Mouse (Mus musculus) heart, postnatal 0 days (tissue): ENCODE measurements around the gene Ap3s2. TPM values are rescaled to one million over a fixed set of nuclear protein-coding genes. Genes with fewer than 3 reads are reported as not detected.
A peak's percentile ranks its signal among the peaks of the same experiment; 100 is the strongest.

Experiments
- ATAC-seq: fragments of 200-750 bp; cut with Nextera tagmentation; 2 replicates; pipeline ENCODE4 v1.8.0; 2017; ENCODE audit warnings: low read depth, moderate number of reproducible peaks, moderate library complexity; ENCODE audit not compliant: insufficient read depth
- DNase-seq: peaks from one replicate; pipeline ENCODE4 v3.0.0-alpha.2; 2016; ENCODE audit warnings: low spot score
- H3K27ac ChIP-seq: fragments of 300-500 bp; sonication (generic); 2 replicates; pipeline ENCODE4 v1.5.1; 2014; ENCODE audit warnings: low read depth, mild to moderate bottlenecking
- H3K27me3 ChIP-seq: fragments of 300-500 bp; sonication (generic); 2 replicates; pipeline ENCODE4 v1.6.1; 2014; ENCODE audit warnings: low read length, mixed read lengths; ENCODE audit not compliant: control insufficient read depth, insufficient read depth
- H3K36me3 ChIP-seq: fragments of 300-500 bp; sonication (generic); replicated peaks from 2 replicates; pipeline ENCODE4 v1.6.1; 2014; ENCODE audit warnings: low read length, mixed read lengths; ENCODE audit not compliant: control insufficient read depth, insufficient read depth
- H3K4me1 ChIP-seq: fragments of 300-500 bp; sonication (generic); 2 replicates; pipeline ENCODE4 v1.6.1; 2014; ENCODE audit warnings: antibody characterized with exemption; ENCODE audit not compliant: control insufficient read depth, insufficient read depth
- H3K4me2 ChIP-seq: fragments of 300-500 bp; sonication (generic); 2 replicates; pipeline ENCODE4 v1.6.1; 2014; ENCODE audit warnings: low read depth, mild to moderate bottlenecking, low read length, moderate library complexity
- H3K4me3 ChIP-seq: fragments of 300-500 bp; sonication (generic); 2 replicates; pipeline ENCODE4 v1.5.1; 2014; ENCODE audit warnings: low read depth, low read length
- H3K9ac ChIP-seq: fragments of 300-500 bp; sonication (generic); replicated peaks from 2 replicates; pipeline ENCODE4 v1.6.1; 2014; ENCODE audit warnings: low read depth, low read length, mixed read lengths
- H3K9me3 ChIP-seq: fragments of 300-500 bp; sonication (generic); replicated peaks from 2 replicates; pipeline ENCODE4 v1.6.1; 2016; ENCODE audit warnings: low read length; ENCODE audit not compliant: control insufficient read depth
- CTCF ChIP-seq: IDR thresholded peaks from 2 replicates; pipeline ENCODE4 v1.5.1; 2016; ENCODE audit warnings: antibody characterized with exemption, control low read depth, low read depth
- EP300 ChIP-seq: IDR thresholded peaks from 2 replicates; pipeline ENCODE4 v1.6.1; 2016; ENCODE audit warnings: antibody characterized with exemption, low read depth
- WGBS: fragments of 180-500 bp; shearing (Covaris S2); extraction: QIAGEN DNeasy Blood & Tissue Kit; methylation state at CpG from one replicate; pipeline ENCODE4 v1.1.7; 2014; 5-methylcytosine and 5-hydroxymethylcytosine counted together
- polyA plus RNA-seq: library from polyadenylated mRNA; unstranded; fragments of >200 nt; fragmentation: Nextera tagmentation; extraction: Ambion mirVana; gene quantifications from 2 replicates; pipeline ENCODE4 v1.2.1, GENCODE M21; 2015
- total RNA-seq: library from RNA; depleted of rRNA; stranded (reverse); fragments of >200 nt; gene quantifications from 2 replicates; pipeline ENCODE4 v1.2.3, GENCODE M21; 2014; ENCODE audit warnings: low replicate concordance

The Ap3s2 gene
- total and polyA plus RNA-seq, 2 experiments from 2014 or later: 9.8 to 21.5 TPM

DNA sequence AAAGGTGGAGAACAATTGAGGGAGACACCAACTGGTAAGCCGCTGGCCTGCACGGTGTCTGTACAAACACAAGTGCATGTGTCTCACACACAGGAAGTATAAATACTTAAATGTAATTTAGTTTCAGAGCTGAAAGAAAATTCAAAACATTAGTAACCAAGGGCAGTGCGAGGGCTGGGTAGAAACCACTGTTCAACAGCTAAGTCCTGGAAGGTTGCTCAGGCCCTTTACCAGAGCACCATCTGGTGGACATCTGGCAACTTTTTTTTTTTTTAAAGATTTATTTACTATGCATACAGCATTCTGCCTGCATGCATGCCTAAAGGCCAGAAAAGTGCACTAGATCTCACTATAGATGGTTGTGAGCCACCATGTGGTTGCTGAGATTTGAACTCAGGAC, 5.9 kb downstream of the Ap3s2 start:
- no peak overlapping the region for H3K9ac ChIP-seq
- no peaks in the 10 kb centered on the region for H3K9me3 ChIP-seq
- no peak for TF ChIP-seq EP300
- peak; percentile 66 for TF ChIP-seq CTCF
- DNase-seq (peak; percentile 74), ATAC-seq (0 out of 2 replicates have a peak, but pooled peaks have one; percentile 33)
- H3K27ac ChIP-seq: no peak overlapping the region
- peaks cover 34% of the 10 kb centered on the region for H3K36me3 ChIP-seq
- H3K4me2 ChIP-seq: no peak overlapping the region
- H3K4me1 ChIP-seq: 0 out of 2 replicates have a peak, but pooled peaks cover under 1% of the 10 kb centered on the region
- 74% methylated on average over 3 of the region's 3 CpGs for WGBS
- H3K27me3 ChIP-seq: no peaks in the 10 kb centered on the region
- H3K4me3 ChIP-seq: no peak overlapping the region

GRCm38 (mm10) chr7:79907356-79907755, 13.1 kb downstream of the Ap3s2 start:
- no peak overlapping the region for H3K27ac ChIP-seq
- peaks cover 50% of the 10 kb centered on the region for H3K36me3 ChIP-seq
- H3K4me1 ChIP-seq: peaks cover 4% of the 10 kb centered on the region; the same call in 1 of the 2 replicates
- H3K4me2 ChIP-seq: no peak overlapping the region
- 48% methylated on average over 2 of the region's 2 CpGs for WGBS
- ATAC-seq: no peak
- TF ChIP-seq CTCF (no peak), EP300 (no peak)
- no peaks in the 10 kb centered on the region for H3K27me3 ChIP-seq
- no peak for DNase-seq
- no peaks in the 10 kb centered on the region for H3K9me3 ChIP-seq
- no peak overlapping the region for H3K9ac ChIP-seq
- no peak overlapping the region for H3K4me3 ChIP-seq

DNA sequence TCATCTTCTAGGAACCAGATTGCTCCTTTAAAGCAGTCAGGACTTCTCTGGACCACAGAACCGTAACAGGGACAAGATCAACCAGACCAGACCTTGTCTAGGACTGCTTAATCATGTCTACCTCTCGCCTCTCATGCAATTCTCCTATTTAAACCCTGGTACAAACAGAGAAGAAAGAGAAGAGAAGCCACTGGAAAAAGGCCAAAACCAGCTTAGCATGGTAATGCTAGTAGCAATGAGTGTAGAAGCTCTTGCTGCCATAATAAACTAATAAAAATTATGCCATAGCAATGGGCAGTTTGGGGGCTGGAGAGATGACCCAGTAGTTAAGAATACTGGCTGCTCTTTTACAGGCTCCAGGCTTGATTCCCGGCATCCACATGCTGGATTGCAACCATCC, 13.5 kb downstream of the Ap3s2 start:
- Histone ChIP-seq H3K9ac (no peak overlapping the region), H3K4me1 (peaks cover 4% of the 10 kb centered on the region; the same call in 1 of the 2 replicates), H3K27ac (no peak overlapping the region), H3K4me2 (no peak overlapping the region), H3K36me3 (peaks cover 53% of the 10 kb centered on the region), H3K9me3 (no peaks in the 10 kb centered on the region), H3K27me3 (no peaks in the 10 kb centered on the region), H3K4me3 (no peak overlapping the region)
- TF ChIP-seq CTCF (no peak), EP300 (no peak)
- ATAC-seq: no peak
- no peak for DNase-seq
- 86% methylated on average over 3 of the region's 3 CpGs for WGBS

GRCm38 (mm10) chr7:79905193-79905592, 15.3 kb downstream of the Ap3s2 start:
- 90% methylated on average over 4 of the region's 4 CpGs for WGBS
- no peak overlapping the region for H3K4me2 ChIP-seq
- no peak overlapping the region for H3K27ac ChIP-seq
- peaks cover 4% of the 10 kb centered on the region; the same call in 1 of the 2 replicates for H3K4me1 ChIP-seq
- H3K4me3 ChIP-seq: no peak overlapping the region
- no peak overlapping the region for H3K9ac ChIP-seq
- H3K27me3 ChIP-seq: no peaks in the 10 kb centered on the region
- ATAC-seq (no peak), DNase-seq (no peak)
- H3K9me3 ChIP-seq: no peaks in the 10 kb centered on the region
- no peak for TF ChIP-seq CTCF
- no peak for TF ChIP-seq EP300
- peaks cover 57% of the 10 kb centered on the region for H3K36me3 ChIP-seq

DNA sequence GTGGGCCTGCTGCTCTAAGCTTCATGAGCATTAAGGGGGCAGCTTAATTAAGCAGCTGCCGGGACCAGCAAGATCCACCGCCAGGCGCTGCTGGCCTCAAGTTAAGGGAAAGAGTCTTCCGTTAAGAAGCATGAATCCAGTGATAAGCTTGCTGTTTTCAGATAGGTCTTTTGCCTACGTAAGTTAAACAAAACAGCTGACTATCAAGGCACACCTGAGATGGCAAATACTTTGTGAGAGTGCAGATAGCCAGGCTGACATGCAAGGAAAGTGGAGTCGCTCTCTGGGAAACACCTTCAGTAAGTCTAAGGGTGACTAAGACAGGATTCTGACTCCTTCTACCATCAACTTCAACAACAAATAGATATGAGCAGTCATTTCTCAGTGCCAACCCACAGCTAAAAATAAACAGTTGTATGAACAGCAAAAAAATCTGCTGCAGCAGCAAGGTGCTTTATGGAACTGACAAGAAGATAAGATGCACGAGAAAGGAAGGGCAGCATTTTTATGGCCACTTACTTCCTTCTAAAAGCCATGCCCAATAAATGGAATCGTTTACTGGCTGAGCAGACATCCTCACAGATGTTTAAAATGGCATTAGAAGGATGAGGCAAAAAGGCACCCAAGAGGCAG, 17.2 kb downstream of the Ap3s2 start:
- WGBS: 55% methylated on average over 8 of the region's 8 CpGs
- TF ChIP-seq CTCF (no peak), EP300 (no peak)
- Histone ChIP-seq H3K9ac (no peak overlapping the region), H3K36me3 (peaks cover 40% of the 10 kb centered on the region), H3K4me3 (no peak overlapping the region), H3K27ac (no peak overlapping the region), H3K9me3 (no peaks in the 10 kb centered on the region), H3K4me2 (no peak overlapping the region), H3K27me3 (no peaks in the 10 kb centered on the region), H3K4me1 (peaks cover 4% of the 10 kb centered on the region; the same call in 1 of the 2 replicates)
- DNase-seq (no peak), ATAC-seq (no peak)

GRCm38 (mm10) chr7:79900753-79901152, 19.7 kb downstream of the Ap3s2 start:
- Histone ChIP-seq H3K9me3 (no peaks in the 10 kb centered on the region), H3K4me3 (no peak overlapping the region), H3K9ac (no peak overlapping the region), H3K4me2 (no peak overlapping the region), H3K4me1 (peaks cover 4% of the 10 kb centered on the region; the same call in 1 of the 2 replicates), H3K27ac (no peak overlapping the region), H3K27me3 (no peaks in the 10 kb centered on the region), H3K36me3 (peaks cover 27% of the 10 kb centered on the region)
- DNase-seq (no peak), ATAC-seq (no peak)
- no peak for TF ChIP-seq CTCF
- no peak for TF ChIP-seq EP300
- WGBS: 90% methylated on average over 6 of the region's 6 CpGs
